Mouse (Mus musculus): Measurements from ENCODE around the gene Nup85. TPM values are rescaled to one million over a fixed set of nuclear protein-coding genes. Genes with fewer than 3 reads are reported as not detected.

Gene Nup85
- total RNA-seq, 2 experiments from 2014 or later = 15.8 to 20.8 TPM

DNA sequence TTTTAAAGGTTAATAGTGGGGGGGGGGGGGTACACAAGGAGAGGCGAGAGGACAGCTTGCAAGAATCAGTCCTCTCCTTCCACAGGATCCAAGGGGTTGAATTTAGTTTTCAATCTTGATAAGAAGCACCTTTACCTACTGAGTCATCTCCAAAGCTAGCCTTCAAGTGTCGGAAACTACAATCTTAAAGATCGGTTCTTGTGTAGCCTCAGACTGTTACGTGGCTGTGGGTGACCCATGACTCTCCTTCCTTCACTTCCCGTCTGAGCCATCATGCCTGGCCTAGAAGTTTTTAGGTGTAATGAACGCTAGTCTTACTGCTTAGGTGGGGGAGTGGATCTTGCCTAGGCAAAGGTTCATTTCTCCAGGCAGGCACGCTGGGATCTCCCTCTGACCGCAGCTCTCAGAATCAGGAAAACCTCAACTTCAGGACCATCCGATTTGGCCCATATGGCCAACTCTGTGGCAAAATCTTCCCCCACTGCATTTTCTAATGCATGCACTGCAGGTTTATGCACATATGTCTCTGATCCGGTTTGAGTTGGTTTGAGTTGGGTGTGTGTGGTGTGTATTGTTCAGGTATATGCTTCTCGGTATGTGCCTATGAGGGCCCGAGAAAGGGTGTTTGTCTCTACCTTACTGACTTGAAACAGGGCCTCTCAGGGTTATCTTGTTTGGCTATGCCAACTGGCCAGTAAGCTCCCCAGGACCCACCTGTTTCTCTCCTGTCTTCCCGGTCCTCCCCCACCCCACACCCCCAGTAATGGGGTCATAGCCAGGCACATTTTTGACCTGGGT is 65.7 kb downstream of the Nup85 start:
- intact Hi-C loops (cut with DNase I) = no loop called here
- no peak for DNase-seq

GRCm38 (mm10) chr11:115630532-115631504 is 66.6 kb downstream of the Nup85 start:
- intact Hi-C loops (cut with DNase I) = no loop called here

GRCm38 (mm10) chr11:115631505-115631890 is 67.3 kb downstream of the Nup85 start:
- DNase-seq = no peak
- intact Hi-C loops (cut with DNase I) = no loop called here

More at GRCm38 (mm10) chr11:115630532-115631504, 66.6 kb downstream of the Nup85 start:
- DNase-seq = no peak

GRCm38 (mm10) chr11:115632247-115632646 is 68.0 kb downstream of the Nup85 start:
- DNase-seq = no peak
- intact Hi-C loops (cut with DNase I) = no loop called here

DNA sequence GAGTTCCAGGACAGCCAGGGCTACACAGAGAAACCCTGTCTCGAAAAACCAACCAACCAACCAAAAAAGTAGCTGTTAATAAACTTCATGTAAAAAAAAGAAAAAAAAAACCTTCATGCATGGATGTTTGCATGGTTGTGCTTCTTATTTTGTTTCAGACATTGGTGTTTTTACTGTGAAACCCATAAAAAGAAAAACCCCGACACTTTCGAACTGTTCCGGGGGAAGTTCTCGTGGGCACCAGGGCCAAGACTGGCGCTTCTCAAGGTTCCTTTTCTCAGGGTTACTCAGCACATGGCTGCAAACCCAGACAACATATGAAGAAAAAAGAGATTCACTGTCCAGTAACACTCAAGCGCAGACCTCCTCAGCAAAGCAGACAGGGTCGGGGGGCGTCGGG is 68.6 kb downstream of the Nup85 start:
- no peak for DNase-seq
- intact Hi-C loops (cut with DNase I) = no loop called here

Other genes starting within 250 kb of the Nup85 start
- gene Ush1g, start 242.4 kb upstream of the Nup85 start, total RNA-seq (2021) = 1 to 10 TPM in 1 of 2 experiments, under 1 TPM in 1; 0.72 to 1.3 TPM
- not detected for gene Otop3, start 229.7 kb upstream of the Nup85 start, total RNA-seq (2021)
- gene Hid1, start 196.7 kb upstream of the Nup85 start, total RNA-seq (2021) = 1 to 10 TPM; 2.0 TPM
- gene Cdr2l, start 182.5 kb upstream of the Nup85 start, total RNA-seq (2021) = 1 to 10 TPM; 2.1 to 2.6 TPM
- 10 to 100 TPM; 86.7 to 98.5 TPM for gene Mrpl58, start 160.7 kb upstream of the Nup85 start, total RNA-seq (2021)
- gene Atp5h, start 144.5 kb upstream of the Nup85 start, total RNA-seq (2021) = 100 to 1,000 TPM; 770 to 834 TPM
- gene Kctd2, start 144.3 kb upstream of the Nup85 start, total RNA-seq (2021) = 10 to 100 TPM; 12.7 to 12.9 TPM
- not detected for gene Trim80, start 123.9 kb upstream of the Nup85 start, total RNA-seq (2021)
- gene Slc16a5, start 102.0 kb upstream of the Nup85 start, total RNA-seq (2021) = under 1 TPM in 1 of 2 experiments, not detected in 1; 0.61 TPM
- gene Armc7, start 88.8 kb upstream of the Nup85 start, total RNA-seq (2021) = 1 to 10 TPM in 1 of 2 experiments, under 1 TPM in 1; 0.89 to 1.2 TPM
- gene Nt5c, start 72.6 kb upstream of the Nup85 start, total RNA-seq (2021) = 1 to 10 TPM; 6.5 to 9.2 TPM
- gene Jpt1, start 50.0 kb upstream of the Nup85 start, total RNA-seq (2021) = 10 to 100 TPM; 34.6 to 48.3 TPM
- 100 to 1,000 TPM; 107 to 124 TPM for gene Sumo2, start 28.2 kb upstream of the Nup85 start, total RNA-seq (2021)
- gene Mrps7, start 39.5 kb downstream of the Nup85 start, total RNA-seq (2021) = 10 to 100 TPM; 66.8 to 72.4 TPM
- 10 to 100 TPM; 12.5 to 13.0 TPM for gene Gga3, start 39.6 kb downstream of the Nup85 start, total RNA-seq (2021)
- gene Mif4gd, start 48.5 kb downstream of the Nup85 start, total RNA-seq (2021) = 10 to 100 TPM; 41.8 to 45.8 TPM
- gene Slc25a19, start 63.9 kb downstream of the Nup85 start, total RNA-seq (2021) = 10 to 100 TPM; 44.4 to 46.8 TPM
- 10 to 100 TPM; 56.4 to 65.7 TPM for gene Grb2, start 144.2 kb downstream of the Nup85 start, total RNA-seq (2021)
- 10 to 100 TPM; 73.1 to 79.5 TPM for gene Tmem94, start 201.0 kb downstream of the Nup85 start, total RNA-seq (2021)
- gene Caskin2, start 249.2 kb downstream of the Nup85 start, total RNA-seq (2021) = 10 to 100 TPM; 12.6 to 13.3 TPM